Mouse (Mus musculus): ENCODE measurements around the gene Mosmo. TPM values are rescaled to one million over a fixed set of nuclear protein-coding genes. Genes with fewer than 3 reads are reported as not detected.

The Mosmo gene
- 10 to 100 TPM; 28.3 to 29.3 TPM for total RNA-seq (2023)

GRCm38 (mm10) chr7:120677001-120677643, at the start of gene Mosmo:
Gene Mosmo (plus strand): TSS chr7:120677618.

GRCm38 (mm10) chr7:120634711-120635361, 42.6 kb upstream of the Mosmo start, which contains the start of gene Uqcrc2:
Gene Uqcrc2 (plus strand): TSS chr7:120635176.

GRCm38 (mm10) chr7:120670153-120670875, 7.1 kb upstream of the Mosmo start, which contains the start of gene Pdzd9:
Gene Pdzd9 (minus strand): TSS chr7:120670343.

DNA sequence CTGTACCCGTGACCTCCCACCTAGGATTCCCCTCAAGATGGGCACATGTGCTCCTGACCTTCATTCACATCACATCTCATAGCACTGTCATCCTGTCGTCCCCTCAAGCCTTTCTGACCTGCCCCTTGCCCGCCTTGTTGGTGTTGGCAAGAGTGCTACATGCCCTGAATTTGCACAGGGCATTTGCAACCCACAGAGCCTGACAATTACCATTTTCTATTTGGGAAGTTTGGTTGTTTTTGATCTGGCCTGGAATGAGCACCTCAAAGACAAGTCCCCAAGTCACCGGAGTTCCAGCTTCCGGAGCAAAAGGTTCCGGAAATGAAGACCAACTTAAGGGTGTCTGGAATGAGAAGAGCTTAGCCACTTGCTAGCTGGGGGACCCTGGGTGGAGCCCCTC, 61.6 kb downstream of the Mosmo start, which contains the start of gene Vwa3a:
Gene Vwa3a (plus strand): TSS at position 301 of the 400 bp plus-strand sequence.

Other genes with a start within 250 kb of the Mosmo start
- 100 to 1,000 TPM in 1 of 2 experiments, 10 to 100 TPM in 1; 96.5 to 110 TPM for gene Uqcrc2, start 42.4 kb upstream of the Mosmo start, total RNA-seq (2023)
- not detected for gene Pdzd9, start 7.3 kb upstream of the Mosmo start, total RNA-seq (2023)
- gene Vwa3a, start 61.7 kb downstream of the Mosmo start, total RNA-seq (2023) = under 1 TPM; 0.15 to 0.47 TPM
- gene Gm5737, start 134.7 kb downstream of the Mosmo start, total RNA-seq (2023) = not detected
- gene Eef2k, start 165.2 kb downstream of the Mosmo start, total RNA-seq (2023) = 10 to 100 TPM; 13.4 to 13.5 TPM
- 10 to 100 TPM; 38.0 to 40.5 TPM for gene Polr3e, start 240.1 kb downstream of the Mosmo start, total RNA-seq (2023)